Mouse (Mus musculus) lung, postnatal 14 days (tissue): ENCODE measurements around the gene Defb29.

Experiments
- DNase-seq: peaks from one replicate; pipeline ENCODE4 v3.0.0; 2021

Gene Defb29

DNA sequence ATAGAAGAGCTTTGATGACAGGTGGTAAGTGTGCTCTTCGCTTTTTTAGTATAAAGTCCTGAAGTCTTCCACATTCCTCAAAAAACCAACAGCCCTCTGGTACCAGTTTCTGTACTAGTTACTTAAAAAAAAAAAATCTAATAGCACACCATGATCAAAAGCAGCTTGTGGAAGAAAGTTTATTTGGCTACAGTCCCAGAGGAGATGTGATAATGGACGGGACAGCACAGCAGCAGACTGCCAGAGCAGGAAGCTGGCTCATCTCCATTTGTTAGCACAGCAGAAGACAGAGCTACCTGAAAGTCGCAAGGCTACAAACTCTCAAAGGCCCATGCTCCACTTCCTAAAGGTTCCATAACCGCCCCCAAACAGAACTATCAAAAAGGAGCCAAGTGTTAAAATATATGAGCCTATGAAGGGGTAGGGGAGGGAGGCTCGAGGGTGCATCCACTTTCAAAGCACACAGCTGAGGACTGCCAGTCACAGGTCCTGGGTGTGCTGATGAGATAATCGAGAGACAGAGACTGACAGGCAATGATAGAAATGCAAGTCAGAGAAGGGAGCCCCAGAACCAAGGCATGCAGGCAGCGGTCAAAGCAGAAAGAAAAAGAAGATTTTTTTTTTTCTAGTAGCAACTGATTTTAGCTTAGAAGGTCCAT lies 39.6 kb downstream of the Defb29 start:
- DNase-seq, result no peak

GRCm38 (mm10) chr2:152498020-152498419 lies 41.9 kb downstream of the Defb29 start:
- no peak for DNase-seq

- DNase-seq, result no peak
Measured at GRCm38 (mm10) chr2:152493151-152493550, 46.7 kb downstream of the Defb29 start.

DNA sequence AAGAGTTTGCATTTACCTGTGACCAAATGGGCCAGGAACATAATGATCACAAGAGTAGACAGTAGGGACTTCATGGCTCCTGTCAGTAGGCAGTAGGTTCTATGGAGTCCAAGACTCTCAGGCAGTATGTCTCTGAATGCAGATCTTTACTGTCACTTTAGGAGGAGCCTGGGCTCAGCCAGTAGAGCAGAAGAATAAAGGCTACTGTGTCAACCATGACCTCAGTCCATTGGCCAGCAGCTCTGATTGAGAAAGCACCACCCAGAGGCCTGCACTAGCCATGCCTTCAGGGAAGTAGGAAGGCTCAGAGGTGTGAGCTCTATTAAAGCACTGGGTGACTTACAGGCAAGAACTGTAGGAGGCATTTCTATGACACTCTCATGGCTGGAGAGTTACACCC lies 49.9 kb downstream of the Defb29 start, which contains the start of gene Defb22:
Defb22 (minus strand) TSS at position 101 of the 400 bp plus-strand sequence.
- no peak for DNase-seq
